Mouse (Mus musculus) kidney, postnatal 0 days (tissue): ENCODE measurements around the gene Dnajc11. TPM values are rescaled to one million over a fixed set of nuclear protein-coding genes. Genes with fewer than 3 reads are reported as not detected.

Source experiments
- ATAC-seq: fragments of 200-750 bp; cut with Nextera tagmentation; replicated peaks from 2 replicates; pipeline ENCODE4 v1.8.0; 2017; ENCODE audit warnings: low read depth, moderate number of reproducible peaks, moderate TSS enrichment, moderate library complexity; ENCODE audit not compliant: low FRiP score
- DNase-seq: peaks from one replicate; pipeline ENCODE4 v3.0.0-alpha.2; 2016; ENCODE audit warnings: low spot score
- H3K27ac ChIP-seq: fragments of 300-500 bp; sonication (generic); 2 replicates; pipeline ENCODE4 v1.5.1; 2014; ENCODE audit warnings: mild to moderate bottlenecking
- H3K27me3 ChIP-seq: fragments of 300-500 bp; sonication (generic); 2 replicates; pipeline ENCODE4 v1.6.1; 2014; ENCODE audit warnings: low read length, mixed read lengths; ENCODE audit not compliant: insufficient read depth
- H3K36me3 ChIP-seq: fragments of 300-500 bp; sonication (generic); 2 replicates; pipeline ENCODE4 v1.6.1; 2014; ENCODE audit warnings: low read length, mixed read lengths; ENCODE audit not compliant: insufficient read depth
- H3K4me1 ChIP-seq: fragments of 300-500 bp; sonication (generic); replicated peaks from 2 replicates; pipeline ENCODE4 v1.6.1; 2014; ENCODE audit warnings: antibody characterized with exemption, low read length, mixed read lengths; ENCODE audit not compliant: insufficient read depth
- H3K4me2 ChIP-seq: fragments of 300-500 bp; sonication (generic); 2 replicates; pipeline ENCODE4 v1.6.1; 2014; ENCODE audit warnings: mild to moderate bottlenecking, low read length, moderate library complexity, mixed read lengths
- H3K4me3 ChIP-seq: fragments of 300-500 bp; sonication (generic); replicated peaks from 2 replicates; pipeline ENCODE4 v1.5.1; 2014; ENCODE audit warnings: low read depth, low read length
- H3K9ac ChIP-seq: fragments of 300-500 bp; sonication (generic); 2 replicates; pipeline ENCODE4 v1.6.1; 2014; ENCODE audit warnings: low read depth, low read length
- H3K9me3 ChIP-seq: fragments of 300-500 bp; sonication (generic); replicated peaks from 2 replicates; pipeline ENCODE4 v1.6.1; 2016; ENCODE audit warnings: low read length, inconsistent platforms, mixed read lengths
- CTCF ChIP-seq: IDR thresholded peaks from 2 replicates; pipeline ENCODE4 v1.5.1; 2016; ENCODE audit warnings: antibody characterized with exemption, low read depth, mild to moderate bottlenecking, moderate library complexity
- WGBS: fragments of 180-500 bp; shearing (Covaris S2); extraction: QIAGEN DNeasy Blood & Tissue Kit; methylation state at CpG from one replicate; pipeline ENCODE4 v1.1.7; 2014; 5-methylcytosine and 5-hydroxymethylcytosine counted together
- polyA plus RNA-seq: library from polyadenylated mRNA; unstranded; fragments of >200 nt; fragmentation: Nextera tagmentation; extraction: Ambion mirVana; gene quantifications from 2 replicates; pipeline ENCODE4 v1.2.1, GENCODE M21; 2015

Gene Dnajc11
- polyA plus RNA-seq, 1 experiment from 2014 or later, result 48.4 TPM

- TF ChIP-seq CTCF, result no peak
- H3K4me1 ChIP-seq, result no peaks in the 10 kb centered on the region
- H3K27ac ChIP-seq, result no peak overlapping the region
- no peaks in the 10 kb centered on the region for H3K27me3 ChIP-seq
- DNase-seq (no peak), ATAC-seq (no peak)
- no peak overlapping the region for H3K4me2 ChIP-seq
- H3K4me3 ChIP-seq, result no peak overlapping the region
- H3K9me3 ChIP-seq, result no peaks in the 10 kb centered on the region
- H3K36me3 ChIP-seq, result peaks cover 23% of the 10 kb centered on the region
- 86% methylated on average over 14 of the region's 14 CpGs for WGBS
- H3K9ac ChIP-seq, result no peak overlapping the region
Observed at GRCm38 (mm10) chr4:151948497-151949471, 15.3 kb downstream of the Dnajc11 start.

DNA sequence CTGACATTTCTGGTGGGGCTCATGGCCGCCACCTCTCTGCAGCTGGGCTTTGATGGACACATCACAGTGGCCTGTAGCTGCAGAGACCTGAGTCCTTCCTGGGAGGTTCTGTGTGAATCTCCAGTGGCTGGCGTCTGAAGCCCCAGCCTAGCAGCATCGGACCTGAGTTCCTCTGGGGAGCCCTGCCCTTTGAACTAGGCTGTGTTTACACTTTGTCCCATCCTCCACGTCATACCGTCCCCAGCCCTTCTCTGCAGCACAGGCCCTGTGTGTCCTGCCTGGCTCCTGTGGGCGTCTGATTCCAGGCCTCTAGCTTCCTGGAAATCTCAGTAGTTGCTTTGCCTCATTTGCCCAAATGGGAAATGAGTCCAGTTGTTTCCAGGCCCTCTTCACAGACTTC lies 19.7 kb downstream of the Dnajc11 start:
- H3K27me3 ChIP-seq, result no peaks in the 10 kb centered on the region
- 73% methylated on average over 6 of the region's 6 CpGs for WGBS
- no peaks in the 10 kb centered on the region for H3K9me3 ChIP-seq
- no peak overlapping the region for H3K27ac ChIP-seq
- DNase-seq (no peak), ATAC-seq (no peak)
- no peaks in the 10 kb centered on the region for H3K4me1 ChIP-seq
- H3K9ac ChIP-seq, result no peak overlapping the region
- H3K4me3 ChIP-seq, result no peak overlapping the region
- H3K36me3 ChIP-seq, result peaks cover 48% of the 10 kb centered on the region
- H3K4me2 ChIP-seq, result no peak overlapping the region
- no peak for TF ChIP-seq CTCF

GRCm38 (mm10) chr4:151955791-151956190 lies 22.3 kb downstream of the Dnajc11 start:
- no peak overlapping the region for H3K9ac ChIP-seq
- no peak overlapping the region for H3K4me3 ChIP-seq
- no peaks in the 10 kb centered on the region for H3K27me3 ChIP-seq
- no peak overlapping the region for H3K27ac ChIP-seq
- ATAC-seq, result no peak
- no peaks in the 10 kb centered on the region for H3K4me1 ChIP-seq
- peaks cover 62% of the 10 kb centered on the region for H3K36me3 ChIP-seq
- H3K9me3 ChIP-seq, result no peaks in the 10 kb centered on the region
- no peak for DNase-seq
- WGBS, result 94% methylated on average over 1 of the region's 1 CpGs
- TF ChIP-seq CTCF, result no peak
- H3K4me2 ChIP-seq, result no peak overlapping the region

DNA sequence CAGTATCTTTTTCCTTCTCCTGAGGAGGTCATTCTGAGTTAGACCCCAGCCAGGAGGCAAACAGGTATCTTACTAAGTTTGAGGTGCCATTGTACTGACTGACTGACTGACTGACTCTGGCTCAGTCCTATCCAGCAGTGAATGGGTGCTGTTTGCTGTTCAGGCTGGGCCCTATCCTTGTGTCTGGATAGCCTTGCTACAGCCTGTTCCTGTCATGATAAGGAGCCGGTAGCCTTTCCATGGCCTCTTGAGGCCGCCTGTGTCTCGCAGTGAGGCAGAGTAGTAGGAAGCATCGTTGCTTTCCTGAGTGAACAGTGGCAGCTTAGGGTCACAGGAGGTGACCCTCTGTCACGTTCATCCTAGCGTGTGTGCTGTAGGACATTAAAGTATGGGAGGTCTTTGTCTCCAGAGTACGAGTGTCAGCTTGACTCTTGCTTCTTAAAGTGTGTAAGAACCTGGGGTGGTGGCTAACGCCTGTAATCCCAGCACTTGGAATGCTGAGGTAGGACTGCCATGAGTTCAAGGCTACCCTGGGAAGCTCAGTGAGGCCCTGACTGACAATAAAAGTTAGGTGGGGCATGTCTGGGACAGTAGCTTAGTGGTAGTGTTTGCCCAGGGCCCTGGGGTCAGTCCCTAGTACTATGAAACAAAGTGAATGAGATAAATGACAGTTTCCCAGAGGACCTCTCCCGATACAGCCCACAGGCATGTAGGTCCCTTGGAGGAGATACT lies 24.3 kb downstream of the Dnajc11 start:
- ATAC-seq, result no peak
- H3K9me3 ChIP-seq, result no peaks in the 10 kb centered on the region
- H3K4me2 ChIP-seq, result no peak overlapping the region
- no peak overlapping the region for H3K4me3 ChIP-seq
- 69% methylated on average over 9 of the region's 9 CpGs for WGBS
- no peaks in the 10 kb centered on the region for H3K27me3 ChIP-seq
- H3K27ac ChIP-seq, result no peak overlapping the region
- no peak for TF ChIP-seq CTCF
- DNase-seq, result no peak
- H3K9ac ChIP-seq, result no peak overlapping the region
- H3K36me3 ChIP-seq, result peaks cover 56% of the 10 kb centered on the region
- H3K4me1 ChIP-seq, result no peaks in the 10 kb centered on the region

DNA sequence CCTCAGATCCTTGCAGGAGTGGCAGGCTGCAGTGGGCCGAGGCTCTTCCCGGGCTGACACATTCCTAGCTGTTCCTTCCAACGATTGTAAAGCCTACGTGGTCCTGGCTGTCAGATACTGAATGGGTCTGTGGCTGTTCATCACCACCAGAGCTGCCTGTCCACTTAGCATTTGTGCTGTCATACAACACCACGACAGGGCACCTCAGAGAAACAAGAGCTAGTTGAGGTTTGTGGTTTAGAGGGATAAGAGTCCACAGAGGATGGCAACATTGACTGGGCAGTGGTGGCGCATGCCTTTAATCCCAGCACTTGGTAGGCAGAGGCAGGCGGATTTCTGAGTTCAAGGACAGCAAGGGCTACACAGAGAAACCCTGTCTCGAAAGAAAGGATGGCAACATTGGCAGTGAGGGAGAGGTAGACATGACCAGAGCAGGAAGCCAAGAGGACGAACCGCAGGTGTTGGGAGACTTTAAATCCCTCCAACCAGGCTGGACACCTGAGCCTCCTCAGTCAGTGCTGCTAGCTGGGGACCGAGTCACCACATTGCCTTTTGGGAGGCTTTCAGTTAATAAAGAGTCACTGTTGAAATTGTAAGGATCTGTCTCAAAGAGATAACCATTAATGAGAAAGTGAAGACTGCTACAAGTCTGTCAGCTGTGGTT lies 26.5 kb downstream of the Dnajc11 start:
- no peaks in the 10 kb centered on the region for H3K9me3 ChIP-seq
- peaks cover 54% of the 10 kb centered on the region for H3K36me3 ChIP-seq
- H3K27ac ChIP-seq, result no peak overlapping the region
- DNase-seq (no peak), ATAC-seq (no peak)
- no peak overlapping the region for H3K9ac ChIP-seq
- no peak for TF ChIP-seq CTCF
- H3K4me1 ChIP-seq, result no peaks in the 10 kb centered on the region
- 91% methylated on average over 11 of the region's 11 CpGs for WGBS
- no peak overlapping the region for H3K4me2 ChIP-seq
- H3K4me3 ChIP-seq, result no peak overlapping the region
- H3K27me3 ChIP-seq, result no peaks in the 10 kb centered on the region

DNA sequence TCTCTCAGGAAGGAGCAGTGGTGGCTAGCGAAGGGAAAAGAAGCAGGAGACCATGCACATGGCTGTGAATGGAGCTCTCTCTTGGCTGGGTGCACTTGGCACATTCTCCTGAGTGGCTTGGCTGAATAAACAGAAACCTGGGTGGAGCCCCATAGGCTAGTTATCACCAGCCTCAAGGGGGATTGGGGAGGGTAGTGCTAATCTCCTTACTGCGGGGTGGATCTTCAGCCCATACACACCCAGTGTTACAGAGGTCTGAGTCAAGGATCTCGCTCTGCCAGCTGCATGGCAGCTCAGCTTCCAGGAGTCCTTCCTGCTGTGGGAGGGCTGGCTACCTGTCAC lies 27.0 kb downstream of the Dnajc11 start:
- H3K4me2 ChIP-seq, result no peak overlapping the region
- no peak for DNase-seq
- 87% methylated on average over 3 of the region's 3 CpGs for WGBS
- H3K9ac ChIP-seq, result no peak overlapping the region
- H3K9me3 ChIP-seq, result no peaks in the 10 kb centered on the region
- no peaks in the 10 kb centered on the region for H3K4me1 ChIP-seq
- no peak overlapping the region for H3K27ac ChIP-seq
- peaks cover 55% of the 10 kb centered on the region for H3K36me3 ChIP-seq
- no peak for ATAC-seq
- no peaks in the 10 kb centered on the region for H3K27me3 ChIP-seq
- H3K4me3 ChIP-seq, result no peak overlapping the region
- no peak for TF ChIP-seq CTCF
